Mouse (Mus musculus) liver, embryonic 14.5 days (tissue): ENCODE results near the gene Dnm3.

ENCODE experiments used
- CTCF ChIP-seq: IDR thresholded peaks from 2 replicates; pipeline ENCODE4 v1.5.1; 2016; ENCODE audit warnings: antibody characterized with exemption, low read depth, control low read depth
- EP300 ChIP-seq: IDR thresholded peaks from 2 replicates; pipeline ENCODE4 v1.6.1; 2016; ENCODE audit warnings: antibody characterized with exemption, low read depth

GRCm38 (mm10) chr1:162456406-162456805 lies 21.4 kb downstream of the Dnm3 start:
- TF ChIP-seq CTCF (no peak), EP300 (no peak)
